Mouse (Mus musculus) forebrain, postnatal 0 days (tissue): ENCODE data around the gene Atf2. TPM values are rescaled to one million over a fixed set of nuclear protein-coding genes. Genes with fewer than 3 reads are reported as not detected.
"Not testable (repeated sequence)": the region's sequence is repeated elsewhere in the genome, so short reads cannot be mapped to it uniquely, and the experiment has no call there.

Experiments used
- ATAC-seq: fragments of 200-750 bp; cut with Nextera tagmentation; 2 replicates; pipeline ENCODE4 v1.8.0; 2017; ENCODE audit warnings: mild to moderate bottlenecking, moderate library complexity
- DNase-seq: peaks from one replicate; pipeline ENCODE4 v3.0.0-alpha.2; 2015
- H3K27ac ChIP-seq: fragments of 300-500 bp; sonication (generic); 2 replicates; pipeline ENCODE4 v1.5.1; 2014; ENCODE audit warnings: low read depth, mild to moderate bottlenecking, antibody characterized with exemption, low read length, moderate library complexity, mixed read lengths
- H3K27me3 ChIP-seq: fragments of 300-500 bp; sonication (generic); 2 replicates; pipeline ENCODE4 v1.6.1; 2014; ENCODE audit warnings: mild to moderate bottlenecking, low read length, mixed read lengths; ENCODE audit not compliant: insufficient read depth
- H3K36me3 ChIP-seq: fragments of 300-500 bp; sonication (generic); 2 replicates; pipeline ENCODE4 v1.6.1; 2014; ENCODE audit warnings: mild to moderate bottlenecking, moderate library complexity; ENCODE audit not compliant: insufficient read depth
- H3K4me1 ChIP-seq: fragments of 300-500 bp; sonication (generic); 2 replicates; pipeline ENCODE4 v1.6.1; 2014; ENCODE audit warnings: antibody characterized with exemption; ENCODE audit not compliant: insufficient read depth
- H3K4me2 ChIP-seq: fragments of 300-500 bp; sonication (generic); 2 replicates; pipeline ENCODE4 v1.6.1; 2014; ENCODE audit warnings: low read depth, mild to moderate bottlenecking, moderate library complexity
- H3K4me3 ChIP-seq: fragments of 300-500 bp; sonication (generic); 2 replicates; pipeline ENCODE4 v1.5.1; 2014; ENCODE audit warnings: low read depth, low read length, mixed read lengths
- H3K9ac ChIP-seq: fragments of 300-500 bp; sonication (generic); 2 replicates; pipeline ENCODE4 v1.6.1; 2014; ENCODE audit warnings: mild to moderate bottlenecking
- H3K9me3 ChIP-seq: fragments of 300-500 bp; sonication (generic); 2 replicates; pipeline ENCODE4 v1.6.1; 2016; ENCODE audit warnings: low read length
- CTCF ChIP-seq: sonication (generic); IDR thresholded peaks from 2 replicates; pipeline ENCODE4 v1.5.1; 2016; ENCODE audit warnings: antibody characterized with exemption, control low read depth, low read depth
- WGBS: fragments of 180-500 bp; shearing (Covaris S2); extraction: QIAGEN DNeasy Blood & Tissue Kit; methylation state at CpG from one replicate; pipeline ENCODE4 v1.1.7; 2014; 5-methylcytosine and 5-hydroxymethylcytosine counted together
- polyA plus RNA-seq: library from polyadenylated mRNA; unstranded; fragments of >200 nt; fragmentation: Nextera tagmentation; extraction: Ambion mirVana; gene quantifications from 2 replicates; pipeline ENCODE4 v1.2.1, GENCODE M21; 2015
- total RNA-seq: library from RNA; depleted of rRNA; stranded (reverse); fragments of >200 nt; gene quantifications from 2 replicates; pipeline ENCODE4 v1.2.3, GENCODE M21; 2014

Atf2 gene
- total and polyA plus RNA-seq, 2 experiments from 2014 or later = 88.2 to 109 TPM

DNA sequence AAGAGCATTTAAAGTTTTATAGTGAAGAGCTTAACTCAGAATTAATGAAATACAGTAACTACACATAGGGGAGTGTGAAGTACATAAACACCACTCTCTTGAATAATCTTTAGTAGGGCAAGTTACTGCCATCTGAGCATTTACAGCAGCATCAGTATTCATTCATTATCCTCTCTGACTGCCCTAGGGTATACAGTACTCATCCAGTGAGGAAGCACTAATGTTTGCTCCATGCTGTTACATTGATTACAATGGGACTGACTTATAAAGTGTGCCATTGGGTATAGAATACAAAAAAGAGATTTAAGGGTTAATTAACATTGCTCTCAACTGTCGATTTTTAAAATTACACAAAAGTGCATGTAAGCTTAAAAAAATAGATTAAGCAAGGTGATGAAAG, 59.2 kb downstream of the Atf2 start:
- no peak for ATAC-seq
- H3K4me2 ChIP-seq = no peak overlapping the region
- no peak overlapping the region for H3K4me3 ChIP-seq
- H3K4me1 ChIP-seq = no peaks in the 10 kb centered on the region
- DNase-seq = no peak
- peaks cover 8% of the 10 kb centered on the region for H3K36me3 ChIP-seq
- WGBS = 51% methylated on average over 1 of the region's 1 CpGs
- H3K9me3 ChIP-seq = no peaks in the 10 kb centered on the region
- TF ChIP-seq CTCF = no peak
- H3K9ac ChIP-seq = no peak overlapping the region
- H3K27me3 ChIP-seq = no peaks in the 10 kb centered on the region
- H3K27ac ChIP-seq = no peak overlapping the region

DNA sequence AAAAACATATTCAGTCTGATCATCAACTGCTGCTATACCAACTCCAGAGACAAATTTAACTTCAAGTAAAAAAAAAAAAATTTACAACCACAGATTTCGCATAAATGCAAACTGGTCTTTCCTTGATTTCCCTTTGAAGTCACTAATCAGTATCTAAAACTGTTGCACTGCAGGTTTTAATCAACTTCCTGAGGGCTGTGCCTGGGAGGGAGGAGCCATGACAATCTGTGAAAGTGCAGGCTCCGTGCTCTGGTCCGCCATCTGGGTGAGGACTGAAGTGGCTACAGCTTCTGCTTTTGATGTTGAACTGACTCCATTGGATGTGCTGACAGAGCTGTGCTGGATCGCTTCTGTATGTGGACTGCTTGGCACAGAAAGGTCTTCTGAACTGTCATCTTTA, 73.7 kb downstream of the Atf2 start:
- H3K27me3 ChIP-seq = no peaks in the 10 kb centered on the region
- H3K36me3 ChIP-seq = peaks cover 3% of the 10 kb centered on the region; the same call in 1 of the 2 replicates
- DNase-seq (no peak), ATAC-seq (no peak; the same call in 1 of the 2 replicates)
- no peaks in the 10 kb centered on the region for H3K9me3 ChIP-seq
- TF ChIP-seq CTCF = no peak
- no peak overlapping the region for H3K9ac ChIP-seq
- H3K27ac ChIP-seq = no peak overlapping the region
- 72% methylated on average over 4 of the region's 4 CpGs for WGBS
- no peaks in the 10 kb centered on the region for H3K4me1 ChIP-seq
- H3K4me3 ChIP-seq = no peak overlapping the region
- H3K4me2 ChIP-seq = no peak overlapping the region

DNA sequence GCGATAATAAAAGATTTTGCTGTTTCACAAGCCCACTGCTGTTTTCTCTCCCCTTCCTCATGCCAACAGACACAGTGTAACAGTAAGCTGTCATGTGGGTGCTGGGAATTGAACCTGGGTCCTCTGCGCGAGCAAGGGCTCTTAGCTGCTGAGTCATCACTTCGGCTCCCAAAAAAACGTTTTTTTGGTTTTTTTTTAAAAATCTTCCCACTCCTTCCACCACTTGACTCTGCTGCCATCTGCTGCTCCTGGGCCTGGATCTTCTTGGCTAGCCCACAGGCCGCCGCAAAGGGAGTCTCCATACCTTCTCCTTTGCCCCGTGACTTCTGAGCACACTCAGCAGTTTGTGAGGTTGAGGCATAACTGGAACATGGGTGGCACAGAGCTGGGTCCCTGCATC, 84.8 kb downstream of the Atf2 start:
- no peaks in the 10 kb centered on the region for H3K36me3 ChIP-seq
- H3K9me3 ChIP-seq = no peaks in the 10 kb centered on the region
- no peak for ATAC-seq
- DNase-seq = no peak
- WGBS = 85% methylated on average over 8 of the region's 8 CpGs
- no peak overlapping the region for H3K9ac ChIP-seq
- H3K4me1 ChIP-seq = no peaks in the 10 kb centered on the region
- no peaks in the 10 kb centered on the region for H3K27me3 ChIP-seq
- H3K27ac ChIP-seq = no peak overlapping the region
- no peak overlapping the region for H3K4me3 ChIP-seq
- TF ChIP-seq CTCF = peak; percentile 29; the same call in 1 of the 2 replicates
- H3K4me2 ChIP-seq = no peak overlapping the region

DNA sequence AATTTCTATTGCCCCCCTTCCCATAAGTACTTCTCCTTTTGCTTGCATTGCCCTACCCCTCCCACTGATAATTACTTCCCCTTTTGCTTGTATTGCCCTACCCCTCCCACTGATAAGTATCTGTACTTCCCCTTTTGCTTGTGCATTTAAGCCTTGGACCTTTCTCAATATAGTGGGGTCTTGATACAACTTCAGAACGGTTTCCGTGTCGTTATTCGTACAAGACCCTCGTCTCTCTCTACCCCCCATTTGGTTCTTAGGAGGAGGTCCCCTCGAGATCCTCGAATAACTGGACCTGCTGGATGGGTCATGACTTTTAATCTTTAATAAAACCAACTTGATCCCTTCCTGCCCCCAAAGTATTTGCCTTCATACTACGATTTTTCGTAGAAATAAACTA, 92.3 kb downstream of the Atf2 start:
- not testable (repeated sequence) for H3K27me3 ChIP-seq, H3K27ac ChIP-seq, H3K4me2 ChIP-seq, H3K9me3 ChIP-seq, ATAC-seq, H3K9ac ChIP-seq, DNase-seq, H3K36me3 ChIP-seq, H3K4me3 ChIP-seq, H3K4me1 ChIP-seq
- 93% methylated on average over 9 of the region's 9 CpGs for WGBS

DNA sequence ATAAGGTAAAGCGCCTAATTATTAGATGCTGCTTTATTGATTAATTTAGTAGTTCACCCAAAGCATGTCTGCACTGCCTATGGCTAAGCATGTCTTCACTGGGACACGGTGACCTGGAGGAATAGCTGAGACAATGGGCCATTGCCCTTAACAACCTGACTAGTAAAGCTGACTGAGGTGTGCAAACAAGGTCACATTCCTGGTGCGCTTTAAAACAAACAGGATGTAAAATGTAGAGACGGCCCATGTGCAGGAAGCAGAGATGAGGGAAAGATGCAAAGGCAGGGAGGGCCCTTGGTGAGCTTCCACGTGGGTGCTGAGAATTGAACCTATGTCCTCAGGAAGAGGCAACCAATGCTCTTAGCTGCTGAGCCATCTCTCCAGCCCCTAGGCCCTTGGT, 93.7 kb downstream of the Atf2 start:
- Histone ChIP-seq H3K9me3 (no peaks in the 10 kb centered on the region), H3K27ac (no peak overlapping the region), H3K27me3 (no peaks in the 10 kb centered on the region), H3K9ac (no peak overlapping the region), H3K4me3 (no peak overlapping the region), H3K4me2 (no peak overlapping the region), H3K36me3 (no peaks in the 10 kb centered on the region), H3K4me1 (no peaks in the 10 kb centered on the region)
- no peak for DNase-seq
- TF ChIP-seq CTCF = no peak
- no peak for ATAC-seq
- WGBS = 80% methylated on average over 5 of the region's 5 CpGs

DNA sequence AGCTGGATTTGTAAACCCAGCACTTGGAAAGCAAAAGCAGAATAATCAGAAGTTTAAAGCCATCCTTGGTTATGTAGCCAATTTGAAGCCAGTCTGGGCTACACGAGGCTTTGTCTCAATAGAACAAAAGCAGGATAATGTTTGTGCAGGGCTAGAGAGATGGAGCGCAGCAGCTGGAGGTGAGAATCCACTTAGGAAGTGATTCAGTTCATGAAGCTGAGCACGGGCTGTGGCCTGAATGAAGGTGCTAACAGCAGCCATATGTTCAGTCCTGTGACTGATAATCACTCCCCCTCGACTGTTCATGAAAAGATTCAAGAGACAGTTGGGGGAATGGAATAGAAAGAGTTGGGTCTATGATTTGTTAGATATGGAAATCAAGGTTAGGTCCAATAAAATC, 94.3 kb downstream of the Atf2 start:
- 29% methylated on average over 4 of the region's 4 CpGs for WGBS
- no peak overlapping the region for H3K9ac ChIP-seq
- H3K4me3 ChIP-seq = no peak overlapping the region
- H3K27ac ChIP-seq = no peak overlapping the region
- H3K4me2 ChIP-seq = no peak overlapping the region
- H3K4me1 ChIP-seq = no peaks in the 10 kb centered on the region
- DNase-seq (no peak), ATAC-seq (no peak)
- no peaks in the 10 kb centered on the region for H3K9me3 ChIP-seq
- H3K36me3 ChIP-seq = no peaks in the 10 kb centered on the region
- no peak for TF ChIP-seq CTCF
- no peaks in the 10 kb centered on the region for H3K27me3 ChIP-seq

DNA sequence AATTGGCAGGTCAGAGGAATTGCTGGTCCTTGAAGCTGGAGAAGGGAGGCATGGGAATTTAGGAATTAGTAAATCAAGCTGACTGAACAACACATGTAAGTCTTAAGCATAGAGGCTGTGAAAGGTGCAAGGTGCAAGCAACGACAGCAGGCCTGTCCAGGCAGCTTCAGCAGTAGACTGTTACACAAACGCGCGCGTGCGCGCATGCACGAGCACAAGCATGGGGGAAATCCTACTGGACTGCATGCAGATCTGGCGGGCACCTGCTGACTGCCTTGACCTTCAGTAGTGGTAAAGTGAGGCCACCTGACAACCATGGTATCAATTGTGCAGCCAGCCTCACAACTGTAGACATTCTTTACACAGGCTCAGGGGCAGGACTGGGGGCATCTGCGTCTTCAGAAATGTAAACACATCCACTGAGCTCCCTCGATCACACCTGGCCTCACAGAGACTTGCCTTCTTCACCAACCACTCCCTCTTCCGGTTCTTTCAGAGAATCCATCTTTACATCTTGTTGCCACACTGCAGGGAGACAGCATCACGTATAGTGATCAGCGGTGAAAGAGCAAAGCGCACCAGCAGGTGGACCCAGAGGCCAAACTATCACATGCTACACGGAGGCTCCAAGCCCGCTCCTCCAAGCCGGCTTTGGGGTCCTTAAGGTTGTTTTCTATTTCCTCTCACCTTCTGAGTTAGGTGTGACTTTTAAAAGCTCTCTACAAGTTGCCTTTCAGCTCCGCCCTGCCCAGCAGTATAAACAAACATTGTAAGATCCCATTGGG, 100.4 kb downstream of the Atf2 start:
- Histone ChIP-seq H3K36me3 (no peaks in the 10 kb centered on the region), H3K9ac (no peak overlapping the region), H3K27ac (no peak overlapping the region), H3K4me2 (no peak overlapping the region), H3K9me3 (no peaks in the 10 kb centered on the region), H3K27me3 (no peaks in the 10 kb centered on the region), H3K4me1 (no peaks in the 10 kb centered on the region), H3K4me3 (no peak overlapping the region)
- WGBS = 60% methylated on average over 19 of the region's 19 CpGs
- peak; percentile 52 for TF ChIP-seq CTCF
- DNase-seq (no peak), ATAC-seq (no peak)
